Mouse (Mus musculus): ENCODE results near the gene Gm3618.
"Not testable (repeated sequence)": the region's sequence is repeated elsewhere in the genome, so short reads cannot be mapped to it uniquely, and the experiment has no call there.

Gm3618 gene

GRCm38 (mm10) chr14:6343578-6343977 is at the start of gene Gm3618:
Gene Gm3618 (minus strand): TSS chr14:6343678.
- not testable (repeated sequence) for DNase-seq

DNA sequence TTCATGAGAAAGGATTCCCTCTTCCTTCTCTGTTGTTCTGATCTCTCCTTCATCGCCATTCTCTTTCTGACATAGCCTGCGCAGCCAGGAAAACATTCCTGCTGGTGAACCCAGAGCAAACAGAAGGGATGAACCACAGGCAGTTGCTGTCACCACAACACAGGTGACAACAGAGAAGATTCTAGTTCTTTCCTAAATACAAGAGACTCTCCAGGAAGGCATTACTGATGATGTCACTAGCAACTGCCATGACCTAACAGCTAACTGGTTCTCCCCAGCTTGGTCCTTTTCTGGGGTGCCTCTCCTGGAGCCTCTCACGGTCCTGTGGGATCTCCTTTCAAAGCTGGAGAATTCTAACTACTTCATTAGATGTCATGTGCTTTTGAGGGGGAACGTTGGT is 46.7 kb upstream of the Gm3618 start, which contains the start of gene Gm16440:
TSS of gene Gm16440 (minus strand) at position 101 of the 400 bp plus-strand sequence.
- DNase-seq = not testable (repeated sequence)

DNA sequence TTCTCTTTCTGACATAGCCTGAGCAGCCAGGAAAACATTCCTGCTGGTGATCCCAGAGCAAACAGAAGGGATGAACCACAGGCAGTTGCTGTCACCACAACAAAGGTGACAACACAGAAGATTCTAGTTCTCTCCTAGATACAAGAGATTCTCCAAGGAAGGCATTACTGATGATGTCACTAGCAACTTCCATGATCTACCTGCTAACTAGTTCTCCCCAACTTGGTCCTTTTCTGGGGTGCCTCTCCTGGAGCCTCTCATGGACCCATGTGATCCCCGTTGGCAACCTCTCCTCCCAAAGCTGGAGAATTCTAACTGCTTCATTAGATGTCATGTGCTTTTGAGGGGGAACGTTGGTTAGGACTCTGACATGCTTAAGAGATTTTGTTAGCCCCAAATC is 38.7 kb downstream of the Gm3618 start, which contains the start of gene Gm21103:
TSS of gene Gm21103 (minus strand) at position 101 of the 400 bp plus-strand sequence.
- peak; percentile 36 for DNase-seq

GRCm38 (mm10) chr14:6286931-6287715 is 56.4 kb downstream of the Gm3618 start, which contains the start of gene Gm3411:
Gene Gm3411 (minus strand): TSS chr14:6287250.
- peak; percentile 98 for DNase-seq

Data from heart, adult 11 months (tissue).